Mouse (Mus musculus): ENCODE measurements around the gene Ptprg.
"Not testable (repeated sequence)": the region's sequence is repeated elsewhere in the genome, so short reads cannot be mapped to it uniquely, and the experiment has no call there.

The Ptprg gene

DNA sequence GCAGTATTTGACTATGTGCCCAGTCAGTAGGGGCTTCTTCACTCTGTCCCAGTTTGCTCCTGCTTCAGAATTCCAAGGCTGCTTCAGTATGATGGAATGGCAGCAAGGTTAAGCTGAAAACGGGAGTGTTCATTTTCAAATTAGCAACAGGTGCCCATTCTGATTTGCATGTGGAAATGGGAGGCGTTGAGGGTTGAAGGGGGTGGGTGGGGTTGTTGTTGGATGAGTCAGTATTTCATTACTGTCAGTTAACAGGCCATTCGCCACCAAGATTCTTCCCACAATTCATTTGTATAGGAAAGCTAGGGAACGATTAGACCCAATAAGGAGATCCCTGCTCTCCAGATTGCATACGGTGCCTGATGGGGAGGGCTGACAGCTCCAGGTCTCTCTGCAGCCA is 668.2 kb downstream of the Ptprg start:
- ATAC-seq (ENCODE audit: insufficient number of reproducible peaks, low FRiP score, low TSS enrichment), result no peak

DNA sequence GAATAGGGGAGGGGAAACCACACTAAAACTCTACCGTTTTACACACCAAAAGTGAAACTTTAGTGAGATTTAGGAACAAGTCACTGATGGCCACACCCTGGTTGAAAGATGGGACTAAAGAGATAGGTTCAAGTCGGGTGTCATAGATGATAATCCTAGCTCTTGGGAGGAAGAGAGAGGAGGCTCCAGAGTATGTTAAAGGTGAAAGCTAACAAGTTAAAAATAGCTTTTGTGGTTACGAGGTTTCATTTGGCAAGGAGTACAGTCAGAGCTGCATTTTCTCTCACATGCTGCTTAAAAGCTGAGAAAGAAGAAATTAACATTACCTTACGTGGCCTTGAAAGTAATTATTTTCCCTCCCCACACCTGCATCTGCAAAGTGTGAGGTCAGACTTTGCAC is 690.4 kb downstream of the Ptprg start:
- no peak for ATAC-seq (ENCODE audit: insufficient number of reproducible peaks, low FRiP score, low TSS enrichment)

DNA sequence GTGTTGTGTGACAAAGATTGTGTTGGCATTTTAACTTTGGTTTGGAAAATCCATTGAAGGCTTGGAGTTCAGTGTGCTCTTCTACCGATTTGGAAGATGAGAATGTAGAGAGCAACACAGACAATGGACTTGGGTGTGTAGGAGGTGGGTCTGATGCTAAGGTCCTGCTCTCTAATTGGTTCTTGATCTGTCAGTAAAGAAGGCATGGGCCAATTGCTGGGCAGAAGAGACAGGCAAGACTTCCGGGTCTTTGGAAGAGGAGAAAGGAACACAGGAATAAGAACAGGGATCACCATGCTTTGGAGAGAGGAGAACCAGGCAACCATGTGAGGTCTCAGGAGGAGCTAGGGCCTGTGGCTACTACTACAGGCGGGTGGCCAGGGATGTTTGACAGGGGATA is 722.7 kb downstream of the Ptprg start:
- no peak for ATAC-seq (ENCODE audit: insufficient number of reproducible peaks, low FRiP score, low TSS enrichment)

GRCm38 (mm10) chr14:12283641-12284040 is 730.3 kb downstream of the Ptprg start, which contains the start of gene Gm49355:
Gm49355 (plus strand) TSS chr14:12283976.
- ATAC-seq (ENCODE audit: insufficient number of reproducible peaks, low FRiP score, low TSS enrichment), result 0 out of 2 replicates have a peak, but pooled peaks have one; percentile 5

- ATAC-seq (ENCODE audit: insufficient number of reproducible peaks, low FRiP score, low TSS enrichment), result peak; percentile 97
Measured at GRCm38 (mm10) chr14:12284141-12284912, 731.0 kb downstream of the Ptprg start, which contains the start of gene 3830406C13Rik. 3830406C13Rik (plus strand) TSS chr14:12284173.

DNA sequence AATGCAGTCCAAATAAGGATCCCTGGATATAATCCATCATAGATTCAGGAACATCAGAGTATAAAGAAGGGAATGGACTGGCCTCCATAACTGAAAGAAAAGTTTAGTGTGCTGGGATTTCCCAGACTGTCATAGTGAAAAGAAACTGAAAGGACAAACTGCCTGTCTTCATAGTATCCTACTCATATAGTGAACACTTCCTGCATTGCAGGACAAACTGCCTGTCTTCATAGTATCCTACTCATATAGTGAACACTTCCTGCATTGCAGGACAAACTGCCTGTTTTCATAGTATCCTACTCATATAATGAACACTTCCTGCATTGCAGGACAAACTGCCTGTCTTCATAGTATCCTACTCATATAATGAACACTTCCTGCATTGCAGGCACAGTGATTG is 736.4 kb downstream of the Ptprg start:
- ATAC-seq (ENCODE audit: insufficient number of reproducible peaks, low FRiP score, low TSS enrichment), result not testable (repeated sequence)

Measured in cerebellum, adult (tissue).